Mouse (Mus musculus) MEL (cell line): ENCODE data around the gene Guca1a.

Experiments
- CTCF ChIP-seq, 3 experiments: IDR thresholded peaks in 2 of 3; conservative IDR thresholded peaks in 1 of 3; 2 replicates each; pipeline ENCODE4 v1.5.1; 2011 to 2012; ENCODE audit warnings: low read length in 3 of 3, low read depth in 2 of 3, mild to moderate bottlenecking in 2 of 3, improper control_type of control experiment in 1 of 3, inconsistent platforms in 1 of 3, mixed read lengths in 1 of 3, moderate library complexity in 1 of 3; ENCODE audit not compliant: control insufficient read depth in 1 of 3, insufficient read depth in 1 of 3, poor library complexity in 1 of 3, severe bottlenecking in 1 of 3
- GABPA ChIP-seq: IDR thresholded peaks from 2 replicates; pipeline ENCODE4 v1.6.1; 2012; ENCODE audit warnings: low read depth, mild to moderate bottlenecking, inconsistent platforms, low read length, improper control_type of control experiment, moderate library complexity
- HCFC1 ChIP-seq: IDR thresholded peaks from 2 replicates; pipeline ENCODE4 v1.6.1; 2012; ENCODE audit warnings: low read depth, mild to moderate bottlenecking, inconsistent platforms, low read length, improper control_type of control experiment, moderate library complexity
- MAX ChIP-seq: IDR thresholded peaks from 2 replicates; pipeline ENCODE4 v1.6.1; 2011; ENCODE audit warnings: low read length, improper control_type of control experiment
- MAZ ChIP-seq: IDR thresholded peaks from 2 replicates; pipeline ENCODE4 v1.6.1; 2012; ENCODE audit warnings: low read depth, mild to moderate bottlenecking, inconsistent platforms, low read length, improper control_type of control experiment
- MEF2A ChIP-seq: IDR thresholded peaks from 2 replicates; pipeline ENCODE4 v1.6.1; 2014; ENCODE audit warnings: low read depth, mild to moderate bottlenecking, inconsistent platforms, low read length, improper control_type of control experiment; ENCODE audit not compliant: poor library complexity, insufficient replicate concordance, severe bottlenecking; ENCODE audit errors: extremely low read depth
- POLR2A ChIP-seq, 2 experiments: IDR thresholded peaks; 2 replicates each; pipeline ENCODE4 v1.6.1; 2011 to 2012; ENCODE audit warnings: low read length in 2 of 2, mild to moderate bottlenecking in 2 of 2, control low read depth in 1 of 2, improper control_type of control experiment in 1 of 2, low read depth in 1 of 2, moderate library complexity in 1 of 2; ENCODE audit not compliant: control insufficient read depth in 1 of 2, insufficient read depth in 1 of 2, poor library complexity in 1 of 2
- RAD21 ChIP-seq: IDR thresholded peaks from 2 replicates; pipeline ENCODE4 v1.6.1; 2011; ENCODE audit warnings: mild to moderate bottlenecking, low read depth, low read length, improper control_type of control experiment

DNA sequence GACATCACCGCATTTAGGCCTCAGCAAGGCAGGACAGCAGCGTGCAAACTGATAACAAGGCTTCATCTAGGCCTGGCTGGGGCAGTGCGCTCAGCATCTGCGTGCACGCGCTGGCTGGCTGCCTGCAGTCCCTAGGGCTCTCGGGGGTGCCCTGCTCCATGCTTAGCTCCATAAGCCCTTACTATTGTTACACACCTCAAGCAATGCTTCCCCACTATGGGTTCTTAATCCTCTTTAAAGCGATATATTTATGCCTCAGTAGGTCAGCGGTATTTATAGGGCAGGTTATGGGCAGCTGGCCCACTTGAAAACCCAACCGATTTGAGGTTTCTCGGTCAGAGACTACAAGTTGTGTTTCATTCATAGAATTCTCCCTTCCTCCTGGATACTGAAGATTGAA, 18.5 kb downstream of the Guca1a start:
- TF ChIP-seq GABPA = no peak
- TF ChIP-seq MEF2A = no peak
- TF ChIP-seq POLR2A (IDR thresholded peaks at IDR 0.05; ENCODE audit: control insufficient read depth in 1 of 2, insufficient read depth in 1 of 2, low read depth in 1 of 2, low read length in 2 of 2, poor library complexity in 1 of 2) = no peak
- TF ChIP-seq MAZ = no peak
- no peak for TF ChIP-seq MAX
- no peak for TF ChIP-seq HCFC1
- TF ChIP-seq CTCF (IDR thresholded peaks at IDR 0.05 in 2 of 3, conservative IDR thresholded peaks at IDR 0.05 in 1 of 3; ENCODE audit: control insufficient read depth in 1 of 3, insufficient read depth in 1 of 3, low read depth in 2 of 3, low read length in 3 of 3, poor library complexity in 1 of 3, severe bottlenecking in 1 of 3) = no peak
- TF ChIP-seq RAD21 = no peak
